Mouse (Mus musculus) liver, embryonic 14.5 days (tissue): ENCODE results near the gene Kcnmb2. TPM values are rescaled to one million over a fixed set of nuclear protein-coding genes. Genes with fewer than 3 reads are reported as not detected.

Experiments used
- ATAC-seq: fragments of 200-750 bp; cut with Nextera tagmentation; 2 replicates; pipeline ENCODE4 v1.8.0; 2017; ENCODE audit warnings: moderate number of reproducible peaks, mild to moderate bottlenecking, moderate library complexity; ENCODE audit not compliant: insufficient read depth
- DNase-seq, 3 experiments: peaks; one replicate each; pipeline ENCODE4 v3.0.0-alpha.2; 2012 to 2013; ENCODE audit warnings: low read depth in 3 of 3, low spot score in 3 of 3
- H3K27ac ChIP-seq: fragments of 300-500 bp; sonication (generic); 2 replicates; pipeline ENCODE4 v1.5.1; 2014; ENCODE audit warnings: moderate library complexity, mild to moderate bottlenecking, control low read depth, inconsistent platforms
- H3K27me3 ChIP-seq: fragments of 300-500 bp; sonication (generic); 2 replicates; pipeline ENCODE4 v1.6.1; 2014; ENCODE audit warnings: mild to moderate bottlenecking, low read length, moderate library complexity; ENCODE audit not compliant: control insufficient read depth, insufficient read depth
- H3K36me3 ChIP-seq: fragments of 300-500 bp; sonication (generic); replicated peaks from 2 replicates; pipeline ENCODE4 v1.6.1; 2014; ENCODE audit warnings: low read depth; ENCODE audit not compliant: control insufficient read depth, insufficient read depth
- H3K4me1 ChIP-seq, 2 experiments: fragments of 200-500 bp in 1 of 2; fragments of 300-500 bp in 1 of 2; sonication (generic) in 1 of 2; replicated peaks; 2 replicates each; pipeline ENCODE4 v1.6.1; 2012 to 2014; ENCODE audit warnings: antibody characterized with exemption in 1 of 2, inconsistent platforms in 1 of 2, low read length in 1 of 2; ENCODE audit not compliant: control insufficient read depth in 2 of 2, insufficient read depth in 2 of 2
- H3K4me2 ChIP-seq: fragments of 300-500 bp; sonication (generic); 2 replicates; pipeline ENCODE4 v1.6.1; 2014; ENCODE audit warnings: low read depth, mild to moderate bottlenecking, control low read depth, moderate library complexity
- H3K4me3 ChIP-seq, 2 experiments: fragments of 200-500 bp in 1 of 2; fragments of 300-500 bp in 1 of 2; sonication (generic) in 1 of 2; 2 replicates each; pipeline ENCODE4 v1.5.1; 2012 to 2014; ENCODE audit warnings: low read depth in 2 of 2, low read length in 2 of 2, mild to moderate bottlenecking in 2 of 2, control low read depth in 1 of 2, inconsistent platforms in 1 of 2, moderate library complexity in 1 of 2; ENCODE audit not compliant: insufficient read depth in 1 of 2
- H3K9ac ChIP-seq: fragments of 300-500 bp; sonication (generic); replicated peaks from 2 replicates; pipeline ENCODE4 v1.6.1; 2014; ENCODE audit warnings: mild to moderate bottlenecking, control low read depth, moderate library complexity
- H3K9me3 ChIP-seq: fragments of 300-500 bp; sonication (generic); 2 replicates; pipeline ENCODE4 v1.6.1; 2016; ENCODE audit warnings: low read length, mixed read lengths; ENCODE audit not compliant: control insufficient read depth
- CTCF ChIP-seq: IDR thresholded peaks from 2 replicates; pipeline ENCODE4 v1.5.1; 2016; ENCODE audit warnings: antibody characterized with exemption, low read depth, control low read depth
- EP300 ChIP-seq: IDR thresholded peaks from 2 replicates; pipeline ENCODE4 v1.6.1; 2016; ENCODE audit warnings: antibody characterized with exemption, low read depth
- WGBS: fragments of 180-500 bp; shearing (Covaris S2); extraction: QIAGEN DNeasy Blood & Tissue Kit; methylation state at CpG from one replicate; pipeline ENCODE4 v1.1.7; 2014; ENCODE audit not compliant: insufficient replicate concordance; 5-methylcytosine and 5-hydroxymethylcytosine counted together
- polyA plus RNA-seq, 2 experiments: library from polyadenylated mRNA; depleted of rRNA in 1 of 2; stranded (reverse) in 1 of 2; unstranded in 1 of 2; fragments of >200 nt; fragmentation: Nextera tagmentation in 1 of 2; extraction: Ambion mirVana in 1 of 2; gene quantifications; 2 replicates each; pipeline versions ENCODE4 v1.2.1 to v1.2.3; 2012 to 2014

The Kcnmb2 gene
- polyA plus RNA-seq, 2 experiments: 0.07 to 0.32 TPM

DNA sequence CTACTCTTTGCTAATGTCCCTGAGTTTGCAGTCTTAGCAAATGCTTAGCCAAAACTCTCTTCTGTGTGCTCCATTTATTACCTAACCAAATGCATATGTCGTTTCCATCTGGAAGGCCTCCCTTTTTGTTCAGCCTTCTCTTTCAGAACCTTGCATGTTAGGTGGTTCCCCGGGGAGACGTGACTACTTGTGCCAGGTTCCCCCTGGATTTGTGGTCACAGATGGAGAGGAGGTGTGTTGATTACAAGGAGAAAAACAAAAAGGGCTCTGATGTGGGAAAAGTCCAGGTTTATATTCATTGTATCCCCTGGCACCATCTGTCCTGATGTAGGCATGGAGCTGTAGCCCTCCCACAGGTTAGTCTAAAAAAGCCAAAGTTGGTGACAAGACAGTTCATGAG is 141.5 kb downstream of the Kcnmb2 start:
- TF ChIP-seq CTCF (no peak), EP300 (no peak)
- WGBS: 61% methylated on average over 3 of the region's 3 CpGs
- Histone ChIP-seq H3K27ac (no peak overlapping the region), H3K4me1 (no peaks in the 10 kb centered on the region), H3K9me3 (no peaks in the 10 kb centered on the region), H3K9ac (no peak overlapping the region), H3K4me3 (no peak overlapping the region), H3K36me3 (no peaks in the 10 kb centered on the region), H3K4me2 (no peak overlapping the region), H3K27me3 (no peaks in the 10 kb centered on the region)
- ATAC-seq (no peak), DNase-seq (no peak)

DNA sequence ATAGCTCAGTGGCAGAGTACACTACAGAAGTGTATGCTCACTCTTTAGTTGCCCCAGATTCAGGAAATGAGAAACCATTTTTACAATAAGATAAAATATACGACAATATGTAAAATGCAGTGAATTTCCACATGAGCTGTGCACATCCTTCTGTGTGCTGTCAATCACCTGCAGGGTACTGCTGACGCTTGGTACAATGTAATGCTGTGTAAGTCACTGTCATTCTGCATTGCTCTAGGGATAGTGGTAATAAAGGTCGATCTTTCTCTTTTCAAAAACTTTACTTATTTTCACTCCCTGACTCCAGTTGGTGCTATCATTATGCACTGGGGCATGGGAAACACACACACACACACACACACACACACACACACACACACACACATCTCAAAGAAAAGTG is 146.5 kb downstream of the Kcnmb2 start:
- 54% methylated on average over 3 of the region's 3 CpGs for WGBS
- no peaks in the 10 kb centered on the region for H3K36me3 ChIP-seq
- no peak overlapping the region for H3K9ac ChIP-seq
- H3K4me1 ChIP-seq: no peaks in the 10 kb centered on the region
- H3K9me3 ChIP-seq: no peaks in the 10 kb centered on the region
- H3K4me2 ChIP-seq: no peak overlapping the region
- no peak overlapping the region for H3K4me3 ChIP-seq
- no peak overlapping the region for H3K27ac ChIP-seq
- H3K27me3 ChIP-seq: no peaks in the 10 kb centered on the region
- no peak for ATAC-seq
- DNase-seq: no peak
- no peak for TF ChIP-seq EP300
- no peak for TF ChIP-seq CTCF

DNA sequence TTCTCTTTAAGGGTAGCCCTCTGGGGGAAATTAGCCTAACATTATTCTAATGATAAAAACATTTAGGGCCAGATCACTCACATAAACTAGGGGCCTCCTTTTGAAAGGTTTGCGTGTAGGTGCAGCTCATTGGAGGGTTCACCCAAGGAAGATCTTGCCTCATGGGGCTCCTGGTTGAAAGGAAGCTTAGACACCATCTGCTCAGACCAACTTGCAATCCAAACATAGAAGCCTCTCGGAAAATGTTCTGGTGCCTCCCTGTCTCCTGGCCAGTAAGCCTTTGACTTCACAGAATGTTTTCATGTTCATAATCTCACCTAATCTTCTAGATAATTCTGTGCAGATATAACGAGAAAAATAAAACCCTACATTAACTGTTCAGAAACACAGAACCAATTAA is 150.3 kb downstream of the Kcnmb2 start:
- no peak overlapping the region for H3K4me2 ChIP-seq
- ATAC-seq (no peak), DNase-seq (no peak)
- WGBS: 49% methylated on average over 3 of the region's 3 CpGs
- H3K27me3 ChIP-seq: no peaks in the 10 kb centered on the region
- TF ChIP-seq CTCF (no peak), EP300 (no peak)
- H3K4me3 ChIP-seq: no peak overlapping the region
- no peaks in the 10 kb centered on the region for H3K36me3 ChIP-seq
- H3K9me3 ChIP-seq: no peaks in the 10 kb centered on the region
- H3K27ac ChIP-seq: no peak overlapping the region
- H3K4me1 ChIP-seq: no peaks in the 10 kb centered on the region
- no peak overlapping the region for H3K9ac ChIP-seq

DNA sequence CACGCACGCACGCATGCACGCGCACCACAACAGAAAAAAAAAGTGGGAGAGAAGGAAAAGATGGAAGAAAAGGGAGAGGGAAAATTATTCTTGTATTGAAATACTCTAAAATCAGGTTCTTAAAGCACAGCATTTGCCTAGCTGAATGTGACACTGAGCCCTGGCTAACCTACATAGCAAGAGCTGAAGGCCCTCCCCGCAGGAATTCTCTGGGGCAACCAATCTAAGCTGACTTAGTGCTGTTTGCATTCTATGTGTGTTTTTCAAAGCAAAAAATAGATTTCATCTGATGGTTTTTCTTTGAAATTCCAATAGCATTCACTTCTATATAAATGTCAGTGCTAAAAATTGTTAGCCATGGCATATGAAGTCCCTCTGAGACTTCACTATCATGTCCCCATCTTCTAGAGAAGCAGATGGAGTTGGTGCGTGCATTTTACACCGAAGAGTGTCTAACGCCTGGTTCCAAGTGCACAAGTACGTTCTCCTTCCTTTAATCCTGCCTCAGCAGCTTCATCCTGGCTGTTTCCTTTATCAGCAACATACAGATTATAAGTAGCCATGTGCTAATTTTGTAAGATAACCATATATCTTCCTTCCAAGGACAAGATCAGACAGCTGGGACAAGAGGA is 151.4 kb downstream of the Kcnmb2 start:
- WGBS: 69% methylated on average over 10 of the region's 10 CpGs
- H3K4me3 ChIP-seq: no peak overlapping the region
- H3K4me1 ChIP-seq: no peaks in the 10 kb centered on the region
- ATAC-seq: no peak
- no peaks in the 10 kb centered on the region for H3K9me3 ChIP-seq
- H3K27me3 ChIP-seq: no peaks in the 10 kb centered on the region
- DNase-seq: no peak
- no peaks in the 10 kb centered on the region for H3K36me3 ChIP-seq
- H3K9ac ChIP-seq: no peak overlapping the region
- H3K27ac ChIP-seq: no peak overlapping the region
- no peak for TF ChIP-seq CTCF
- no peak for TF ChIP-seq EP300
- no peak overlapping the region for H3K4me2 ChIP-seq

DNA sequence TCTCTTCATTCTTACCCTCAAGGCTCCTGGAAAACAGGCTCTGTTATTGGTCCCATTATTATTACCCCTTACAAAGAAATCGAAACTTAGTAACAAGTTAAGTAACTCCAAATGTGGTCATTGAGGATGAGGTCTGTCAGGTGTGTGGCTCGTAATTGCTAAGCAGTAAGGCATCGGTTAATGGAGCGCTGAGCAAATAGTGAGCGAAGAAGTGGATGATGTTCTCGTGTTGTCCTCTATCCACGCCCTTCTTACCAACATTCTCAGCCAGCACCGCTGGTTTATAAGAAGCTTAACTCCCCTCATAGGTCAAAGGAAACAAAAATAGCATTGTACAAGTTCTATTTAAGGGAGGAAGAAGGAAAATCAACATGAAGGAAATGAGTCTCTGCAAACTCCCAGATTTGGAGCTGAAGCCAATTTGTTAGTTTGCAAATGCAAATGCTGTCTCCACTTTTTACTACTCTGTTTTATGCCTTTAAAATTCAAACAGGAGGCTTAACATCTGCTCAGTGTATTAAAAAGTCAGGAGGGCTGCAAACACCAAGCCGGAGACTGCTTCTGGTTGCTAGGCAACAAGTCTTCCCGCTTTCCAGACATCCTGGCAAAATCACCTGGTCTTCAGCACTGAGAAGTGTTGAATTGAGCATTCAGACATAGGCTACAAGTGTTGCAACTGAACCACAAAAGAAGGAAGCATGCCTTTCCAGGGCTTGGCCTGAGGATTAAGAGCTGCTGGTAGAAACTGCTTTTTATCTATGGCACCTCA is 157.8 kb downstream of the Kcnmb2 start:
- TF ChIP-seq CTCF: no peak
- no peak for TF ChIP-seq EP300
- no peaks in the 10 kb centered on the region for H3K4me1 ChIP-seq
- H3K27me3 ChIP-seq: no peaks in the 10 kb centered on the region
- H3K27ac ChIP-seq: no peak overlapping the region
- WGBS: 58% methylated on average over 10 of the region's 10 CpGs
- no peaks in the 10 kb centered on the region for H3K9me3 ChIP-seq
- no peak for ATAC-seq
- H3K9ac ChIP-seq: no peak overlapping the region
- H3K4me2 ChIP-seq: no peak overlapping the region
- DNase-seq: no peak
- no peaks in the 10 kb centered on the region for H3K36me3 ChIP-seq
- no peak overlapping the region for H3K4me3 ChIP-seq
